Mouse (Mus musculus) neural tube, embryonic 13.5 days (tissue): Measurements from ENCODE around the gene Ndufaf1. TPM values are rescaled to one million over a fixed set of nuclear protein-coding genes. Genes with fewer than 3 reads are reported as not detected.

Experiments
- polyA plus RNA-seq: library from polyadenylated mRNA; unstranded; fragments of >200 nt; fragmentation: Nextera tagmentation; extraction: Ambion mirVana; gene quantifications from 2 replicates; pipeline ENCODE4 v1.2.1, GENCODE M21; 2015

Gene Ndufaf1
- polyA plus RNA-seq, 1 experiment from 2014 or later = 47.0 TPM

Other genes with a start within 250 kb of the Ndufaf1 start
- 3.1 and 3.2 TPM in 2 replicates for gene Ino80, start 185.1 kb downstream of the Ndufaf1 start, polyA plus RNA-seq
- 0.43 and 0.71 TPM in 2 replicates for gene Exd1, start 115.2 kb downstream of the Ndufaf1 start, polyA plus RNA-seq
- gene Chp1, start 115.1 kb downstream of the Ndufaf1 start, polyA plus RNA-seq = 70.9 and 73.0 TPM in 2 replicates
- 13.4 and 19.5 TPM in 2 replicates for gene Nusap1, start 44.5 kb downstream of the Ndufaf1 start, polyA plus RNA-seq
- gene Oip5, start 44.4 kb downstream of the Ndufaf1 start, polyA plus RNA-seq = 5.1 and 7.8 TPM in 2 replicates
- gene Rtf1, start 12.2 kb upstream of the Ndufaf1 start, polyA plus RNA-seq = 54.8 and 67.0 TPM in 2 replicates
- gene Itpka, start 79.5 kb upstream of the Ndufaf1 start, polyA plus RNA-seq = 0.28 TPM in 1 of 2 replicates, not detected in the other
- 0.43 and 0.50 TPM in 2 replicates for gene Ltk, start 97.6 kb upstream of the Ndufaf1 start, polyA plus RNA-seq
- gene Rpap1, start 124.7 kb upstream of the Ndufaf1 start, polyA plus RNA-seq = 18.6 and 21.0 TPM in 2 replicates
- gene Tyro3, start 134.9 kb upstream of the Ndufaf1 start, polyA plus RNA-seq = 16.2 and 19.2 TPM in 2 replicates
- 25.9 and 27.8 TPM in 2 replicates for gene Mga, start 234.4 kb upstream of the Ndufaf1 start, polyA plus RNA-seq